Mouse (Mus musculus) erythroblast, embryonic 14.5 days (primary cell): ENCODE data around the gene Ahnak.

ENCODE experiments used
- GATA1 ChIP-seq: IDR thresholded peaks from 2 replicates; pipeline ENCODE4 v1.6.1; 2012; ENCODE audit warnings: low read length, inconsistent platforms, mixed read lengths
- TAL1 ChIP-seq: IDR thresholded peaks from 3 replicates; pipeline ENCODE4 v1.6.1; 2012; ENCODE audit warnings: low read length, inconsistent platforms, mixed read lengths

- no peak for TF ChIP-seq GATA1
- TF ChIP-seq TAL1, result no peak
Observed at GRCm38 (mm10) chr19:9073776-9074411, 84.8 kb downstream of the Ahnak start.
